Mouse (Mus musculus) testis, adult 2 months (tissue): ENCODE measurements around the gene Csmd2.

Source experiments
- CTCF ChIP-seq: fragments of 200-500 bp; IDR thresholded peaks from 2 replicates; pipeline ENCODE4 v1.5.1; 2012; ENCODE audit warnings: low read depth, mild to moderate bottlenecking, inconsistent platforms, low read length, moderate library complexity; ENCODE audit not compliant: control insufficient read depth, insufficient read depth, insufficient replicate concordance
- POLR2A ChIP-seq: fragments of 200-500 bp; IDR thresholded peaks from 2 replicates; pipeline ENCODE4 v1.6.1; 2012; ENCODE audit warnings: low read depth, mild to moderate bottlenecking, inconsistent platforms, low read length, moderate library complexity; ENCODE audit not compliant: control insufficient read depth

- no peak for TF ChIP-seq POLR2A
- TF ChIP-seq CTCF: no peak
These were observed 1.1 kb upstream of the Csmd2 start for GRCm38 (mm10) chr4:127986491-127987075.
